Mouse (Mus musculus) megakaryocyte, embryonic 14.5 days (primary cell): ENCODE measurements around the gene Pdlim5. TPM values are rescaled to one million over a fixed set of nuclear protein-coding genes. Genes with fewer than 3 reads are reported as not detected.

Experiments
- H3K27me3 ChIP-seq: replicated peaks from 2 replicates; pipeline ENCODE3; 2012; ENCODE audit warnings: inconsistent platforms
- H3K36me3 ChIP-seq: replicated peaks from 2 replicates; pipeline ENCODE3; 2012; ENCODE audit warnings: low read length, inconsistent platforms, mixed read lengths
- H3K4me1 ChIP-seq: 2 replicates; pipeline ENCODE4 v1.6.1; 2012; ENCODE audit warnings: inconsistent platforms
- H3K4me3 ChIP-seq: replicated peaks from 2 replicates; pipeline ENCODE3; 2012; ENCODE audit warnings: moderate library complexity, mild to moderate bottlenecking, inconsistent platforms
- H3K9me3 ChIP-seq: 2 replicates; pipeline ENCODE4 v1.6.1; 2012; ENCODE audit warnings: inconsistent platforms
- FLI1 ChIP-seq: IDR thresholded peaks from 2 replicates; pipeline ENCODE4 v1.6.1; 2012; ENCODE audit warnings: low read length, inconsistent platforms, mixed read lengths
- GATA1 ChIP-seq: IDR thresholded peaks from 3 replicates; pipeline ENCODE4 v1.6.1; 2012; ENCODE audit warnings: mixed read lengths, low read length, inconsistent platforms, borderline replicate concordance
- polyA plus RNA-seq: library from polyadenylated mRNA; stranded (reverse); fragments of >175 nt; gene quantifications from 2 replicates; pipeline ENCODE4 v1.2.3, GENCODE M21; 2012; ENCODE audit warnings: low replicate concordance; ENCODE audit not compliant: insufficient read depth

Gene Pdlim5
- polyA plus RNA-seq, 1 experiment = 57.1 TPM

DNA sequence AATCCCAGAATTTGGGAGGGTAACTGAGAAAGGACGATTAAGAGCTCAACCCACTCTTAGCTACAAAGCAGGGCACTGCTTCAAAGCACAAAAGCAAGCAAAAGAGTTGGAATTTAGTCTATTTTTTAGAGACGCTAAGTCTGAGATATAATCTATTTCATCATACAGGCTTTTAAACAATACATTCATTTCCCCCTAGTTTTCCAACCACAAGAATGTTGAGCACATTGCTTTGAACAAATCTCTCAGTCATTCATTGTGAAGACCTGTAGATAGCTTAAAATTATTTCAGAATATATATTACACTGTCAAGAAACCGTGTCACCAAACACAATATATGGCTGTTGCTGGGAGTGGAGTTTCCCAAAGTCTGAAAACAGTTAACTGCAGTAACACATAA, 65.1 kb downstream of the Pdlim5 start:
- Histone ChIP-seq H3K27me3 (no peaks in the 10 kb centered on the region), H3K4me1 (peaks cover 70% of the 10 kb centered on the region), H3K4me3 (no peak overlapping the region), H3K36me3 (peaks cover 11% of the 10 kb centered on the region), H3K9me3 (no peaks in the 10 kb centered on the region)
- TF ChIP-seq FLI1 = no peak
- TF ChIP-seq GATA1 = no peak

DNA sequence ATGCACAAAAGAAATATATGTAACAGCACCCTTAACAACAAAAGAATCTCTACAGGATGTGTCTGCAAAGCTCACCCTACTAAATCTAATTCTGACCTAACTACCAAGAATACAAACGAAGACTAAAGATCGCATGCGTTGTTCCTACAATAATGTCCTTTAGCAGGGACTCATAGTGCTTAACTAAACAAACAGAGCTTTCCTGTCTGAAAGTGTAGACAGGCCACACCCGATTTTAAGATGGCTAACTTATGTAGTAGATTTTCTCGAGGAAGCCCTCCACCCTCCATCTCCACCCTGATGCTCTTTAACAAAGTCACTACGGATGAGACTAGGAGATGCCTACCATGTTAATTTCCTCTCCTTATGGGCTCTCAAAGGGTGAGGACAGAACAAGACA, 71.9 kb downstream of the Pdlim5 start:
- Histone ChIP-seq H3K4me3 (no peak overlapping the region), H3K27me3 (no peaks in the 10 kb centered on the region), H3K36me3 (peaks cover 3% of the 10 kb centered on the region), H3K4me1 (peaks cover 61% of the 10 kb centered on the region), H3K9me3 (no peaks in the 10 kb centered on the region)
- TF ChIP-seq GATA1 = no peak
- TF ChIP-seq FLI1 = no peak

DNA sequence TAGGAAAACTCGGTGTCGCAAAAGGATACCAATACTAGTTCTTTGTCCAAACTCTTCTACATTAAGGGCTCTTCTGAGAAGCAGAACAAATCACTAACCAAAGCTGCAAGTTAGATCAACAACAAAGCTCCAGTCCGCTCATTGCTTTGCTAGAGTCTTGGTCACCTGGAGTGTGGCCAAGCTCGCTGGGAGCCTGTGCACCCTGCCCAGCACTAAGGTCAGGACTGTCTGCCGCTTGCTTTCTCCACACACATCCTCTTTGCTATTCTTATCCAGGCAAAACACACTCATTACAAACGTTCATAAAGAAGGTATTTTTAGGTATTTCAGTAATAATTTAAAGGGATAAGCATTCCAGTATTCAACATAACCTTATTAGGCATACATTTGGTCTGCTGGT, 73.6 kb downstream of the Pdlim5 start:
- H3K4me3 ChIP-seq = peak overlapping the region; percentile 11
- no peaks in the 10 kb centered on the region for H3K9me3 ChIP-seq
- no peaks in the 10 kb centered on the region for H3K27me3 ChIP-seq
- H3K4me1 ChIP-seq = peaks cover 63% of the 10 kb centered on the region
- peaks cover 3% of the 10 kb centered on the region for H3K36me3 ChIP-seq
- TF ChIP-seq FLI1 = no peak
- TF ChIP-seq GATA1 = no peak

DNA sequence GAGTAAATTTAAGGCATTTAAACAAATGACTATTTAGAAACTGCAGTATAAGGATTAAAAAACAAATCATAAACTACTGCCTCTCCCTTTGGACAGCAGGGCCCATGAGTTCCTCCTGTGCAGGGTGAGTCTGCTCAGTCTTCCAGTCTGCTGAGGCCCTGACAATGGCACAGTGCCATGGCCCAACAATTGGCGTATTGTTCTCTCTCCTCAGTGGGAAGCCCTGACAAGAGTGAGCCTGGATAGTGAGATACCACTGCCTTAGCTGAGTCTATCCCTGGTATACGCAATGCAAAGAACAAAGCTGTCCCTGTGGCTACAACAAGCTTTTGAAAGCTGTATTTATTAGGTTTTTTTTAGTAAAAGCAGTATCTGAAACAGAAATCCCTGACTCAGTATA, 77.3 kb downstream of the Pdlim5 start:
- Histone ChIP-seq H3K27me3 (no peaks in the 10 kb centered on the region), H3K4me3 (no peak overlapping the region), H3K9me3 (no peaks in the 10 kb centered on the region), H3K36me3 (peaks cover 6% of the 10 kb centered on the region), H3K4me1 (peaks cover 49% of the 10 kb centered on the region)
- no peak for TF ChIP-seq GATA1
- no peak for TF ChIP-seq FLI1

DNA sequence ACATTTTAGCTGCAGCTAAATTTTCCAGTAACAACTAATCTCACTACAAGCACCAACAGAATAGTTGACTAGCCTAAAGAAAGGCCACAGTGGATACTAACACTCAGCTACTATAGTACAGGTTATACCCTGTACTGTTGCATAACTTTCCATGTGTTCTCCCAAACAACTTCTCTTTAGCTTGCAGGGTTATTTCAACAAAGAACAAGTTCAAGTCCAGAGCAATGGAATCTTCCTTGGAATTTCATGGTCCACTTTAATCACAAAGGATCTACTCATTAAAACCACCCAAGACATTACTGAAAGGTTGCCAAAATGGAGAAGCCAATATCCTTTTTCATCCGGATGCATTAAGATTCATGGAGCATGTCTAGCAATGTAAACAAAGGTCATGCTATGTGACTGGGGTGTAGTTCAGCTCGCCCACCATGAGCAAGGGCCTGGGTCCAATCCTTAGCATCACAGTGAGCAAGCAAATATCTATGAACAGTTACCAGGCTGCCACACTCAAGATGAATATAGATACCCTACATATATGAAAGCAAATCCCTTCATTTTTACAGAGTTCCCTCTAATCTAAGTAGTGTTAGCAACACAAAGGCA, 79.3 kb downstream of the Pdlim5 start:
- Histone ChIP-seq H3K36me3 (peaks cover 16% of the 10 kb centered on the region), H3K9me3 (no peaks in the 10 kb centered on the region), H3K4me1 (peaks cover 49% of the 10 kb centered on the region), H3K27me3 (no peaks in the 10 kb centered on the region), H3K4me3 (no peak overlapping the region)
- TF ChIP-seq GATA1 (no peak), FLI1 (no peak)

DNA sequence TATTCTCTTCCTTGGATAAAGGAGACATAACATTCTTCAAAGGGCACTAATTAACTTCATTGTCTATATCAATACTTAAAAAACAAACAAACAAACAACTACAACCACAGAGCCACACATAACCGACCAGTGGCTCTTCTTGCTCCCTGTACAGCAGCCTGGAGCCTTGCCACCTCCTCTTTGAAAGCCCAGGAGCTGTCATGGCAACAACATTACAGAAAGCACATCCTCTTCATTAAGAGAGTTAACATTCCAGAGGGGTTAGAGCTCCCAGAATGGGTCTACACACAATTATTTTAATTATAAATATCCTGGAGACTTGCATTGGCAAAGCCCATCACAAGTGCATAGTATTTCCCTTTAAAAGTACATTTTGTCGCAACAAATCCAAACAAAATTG, 84.4 kb downstream of the Pdlim5 start:
- Histone ChIP-seq H3K4me1 (peaks cover 41% of the 10 kb centered on the region), H3K4me3 (no peak overlapping the region), H3K36me3 (peaks cover 24% of the 10 kb centered on the region), H3K27me3 (no peaks in the 10 kb centered on the region), H3K9me3 (no peaks in the 10 kb centered on the region)
- no peak for TF ChIP-seq FLI1
- TF ChIP-seq GATA1 = no peak

DNA sequence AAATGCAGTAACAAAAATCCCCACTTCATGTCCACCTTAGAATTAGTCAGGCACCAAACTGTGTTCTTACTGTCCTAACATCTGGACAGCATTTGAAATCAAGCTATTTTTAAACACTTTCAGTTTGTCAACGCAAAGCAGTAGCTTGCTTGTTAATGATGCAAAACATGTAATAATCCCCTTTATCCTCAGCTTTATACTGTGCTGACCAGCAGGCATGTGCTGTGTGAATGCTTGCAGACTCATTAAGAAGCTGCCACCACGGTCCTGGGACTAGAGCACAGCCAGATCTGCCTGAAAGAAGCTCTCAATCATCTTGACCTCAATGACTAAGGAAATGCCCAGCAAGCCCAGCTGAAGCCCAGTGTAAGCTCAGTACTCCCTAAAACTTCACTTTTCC, 85.0 kb downstream of the Pdlim5 start:
- no peaks in the 10 kb centered on the region for H3K27me3 ChIP-seq
- H3K4me3 ChIP-seq = peak overlapping the region; percentile 68
- H3K36me3 ChIP-seq = peaks cover 27% of the 10 kb centered on the region
- H3K4me1 ChIP-seq = peaks cover 39% of the 10 kb centered on the region
- H3K9me3 ChIP-seq = no peaks in the 10 kb centered on the region
- TF ChIP-seq GATA1 = no peak
- TF ChIP-seq FLI1 = no peak

DNA sequence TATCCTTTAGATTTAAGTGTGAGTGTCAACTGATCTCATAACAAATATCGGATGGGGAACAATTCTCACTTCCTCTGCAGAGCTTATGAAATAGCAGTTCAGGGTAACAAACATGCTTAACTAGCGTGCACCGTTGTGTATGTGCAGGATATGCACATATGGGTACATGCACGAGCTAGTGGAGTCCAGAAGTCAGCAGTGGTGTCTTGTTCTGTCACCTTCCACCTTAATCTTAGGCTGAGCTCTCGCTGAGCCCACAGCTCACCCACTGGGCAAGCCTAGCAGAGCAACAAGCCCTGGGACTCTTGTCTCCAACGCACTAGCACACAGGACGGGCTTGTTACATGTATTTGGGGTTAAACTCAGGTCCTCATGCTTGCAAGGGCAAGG, 100.2 kb downstream of the Pdlim5 start:
- H3K4me3 ChIP-seq = no peak overlapping the region
- peaks cover 17% of the 10 kb centered on the region for H3K4me1 ChIP-seq
- H3K36me3 ChIP-seq = peaks cover 47% of the 10 kb centered on the region
- H3K9me3 ChIP-seq = no peaks in the 10 kb centered on the region
- TF ChIP-seq GATA1 (no peak), FLI1 (no peak)
- no peaks in the 10 kb centered on the region for H3K27me3 ChIP-seq

DNA sequence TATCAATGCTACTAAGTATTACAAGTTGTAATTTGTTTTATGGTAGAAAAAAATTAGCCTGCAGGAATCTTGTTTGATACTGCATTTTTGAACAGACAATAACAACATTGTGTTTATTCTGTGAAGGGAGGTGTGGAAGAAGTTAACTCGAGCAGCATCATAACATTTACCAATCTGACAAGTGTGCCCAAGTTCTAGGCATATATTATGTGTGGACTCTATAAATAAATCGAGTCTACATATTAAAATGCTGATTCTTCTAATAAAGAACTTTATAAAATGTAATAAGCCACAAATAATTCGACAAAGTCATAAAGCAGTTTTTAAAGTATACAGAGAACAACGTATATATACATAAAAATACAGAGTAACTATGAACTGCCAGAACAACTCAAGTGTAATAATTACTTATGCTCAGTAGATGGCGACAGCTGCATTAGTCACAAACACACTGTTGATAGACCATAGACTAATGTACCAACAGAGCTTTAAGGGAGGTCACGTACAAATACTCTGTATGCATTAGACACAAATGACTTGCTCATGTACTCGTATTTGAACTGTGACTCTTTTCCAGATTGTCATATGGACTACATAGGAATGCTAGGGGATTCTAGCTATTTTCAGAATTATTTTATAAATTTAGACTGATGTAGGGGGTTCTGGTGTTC, 100.7 kb downstream of the Pdlim5 start:
- H3K4me3 ChIP-seq = no peak overlapping the region
- peaks cover 43% of the 10 kb centered on the region for H3K36me3 ChIP-seq
- TF ChIP-seq GATA1 = no peak
- no peak for TF ChIP-seq FLI1
- H3K27me3 ChIP-seq = no peaks in the 10 kb centered on the region
- H3K9me3 ChIP-seq = no peaks in the 10 kb centered on the region
- peaks cover 16% of the 10 kb centered on the region for H3K4me1 ChIP-seq

DNA sequence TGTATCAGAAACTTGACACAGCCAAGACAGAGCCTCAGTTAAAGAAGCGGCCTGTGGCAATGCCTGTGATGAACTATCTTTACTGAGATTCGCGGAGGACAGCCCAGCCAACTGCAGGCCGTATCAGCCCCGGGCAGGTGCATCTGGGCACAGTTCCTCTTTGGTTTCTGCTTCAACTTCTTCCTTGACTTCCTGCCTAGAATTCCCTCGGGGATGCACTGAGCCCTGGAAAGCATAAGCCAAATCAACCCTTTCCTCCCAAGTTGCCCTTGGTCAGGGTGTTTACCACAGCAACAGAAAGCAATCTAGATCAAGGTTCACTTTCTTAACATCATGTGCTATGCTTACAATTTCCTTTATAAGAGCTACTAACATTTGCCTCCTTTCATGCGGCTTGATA, 101.9 kb downstream of the Pdlim5 start:
- Histone ChIP-seq H3K4me1 (peaks cover 7% of the 10 kb centered on the region), H3K27me3 (no peaks in the 10 kb centered on the region), H3K9me3 (no peaks in the 10 kb centered on the region), H3K36me3 (peaks cover 33% of the 10 kb centered on the region), H3K4me3 (no peak overlapping the region)
- TF ChIP-seq GATA1 (no peak), FLI1 (no peak)
